Mouse (Mus musculus): ENCODE results near the gene Hdac10. TPM values are rescaled to one million over a fixed set of nuclear protein-coding genes. Genes with fewer than 3 reads are reported as not detected.

Gene Hdac10
- total and polyA plus RNA-seq, 3 experiments, result 8.2 to 17.7 (median 9.5) TPM

DNA sequence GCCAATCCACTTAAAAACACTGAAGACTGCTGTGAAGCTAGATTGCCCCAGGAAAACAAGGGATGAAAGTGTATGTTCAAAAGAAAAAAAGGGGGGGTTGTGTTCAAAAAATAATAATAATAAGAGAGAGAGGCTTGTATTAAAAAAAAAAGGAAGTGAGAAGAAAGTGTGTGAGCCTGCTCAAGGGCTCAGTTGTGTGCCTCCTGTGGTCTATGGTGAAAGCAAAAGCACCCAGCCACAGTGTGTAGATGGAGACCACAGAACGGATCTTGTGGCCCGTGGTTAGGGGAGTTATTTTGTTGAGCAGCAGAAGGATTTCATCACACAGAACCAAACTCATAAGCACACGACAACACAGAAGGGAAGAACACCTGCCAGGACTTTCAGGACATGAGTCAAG lies 2.8 kb upstream of the Hdac10 start:
- in situ Hi-C loops (cut with MboI; ENCODE audit: low pct_ligation_motif_present, low pct_unique_long_range_greater_than_20kb, low sequenced_read_pairs), result no loop called here
- Histone ChIP-seq H3K79me2 (replicated peaks; ENCODE audit: control insufficient read depth, extremely low read depth, insufficient read depth, poor library complexity, severe bottlenecking) (no peaks in the 10 kb centered on the region), H3K4me3 (replicated peaks in 1 of 3; ENCODE audit: low read depth in 2 of 3, low read length in 2 of 3, poor library complexity in 1 of 3) (no peak overlapping the region), H3K27ac (ENCODE audit: insufficient read depth, low read depth) (no peak overlapping the region), H3K27me3 (replicated peaks) (peaks cover 48% of the 10 kb centered on the region), H3K4me2 (ENCODE audit: insufficient read depth, low read depth, poor library complexity, severe bottlenecking) (peak overlapping the region; percentile 60), H3K9ac (ENCODE audit: insufficient read depth, low read depth) (no peak overlapping the region), H3K9me3 (replicated peaks; ENCODE audit: low read length) (no peaks in the 10 kb centered on the region), H3K4me1 (ENCODE audit: control insufficient read depth in 1 of 2, insufficient read depth in 2 of 2) (peaks cover 21 to 57% of the 10 kb centered on the region in 2 experiments), H3K36me3 (replicated peaks in 1 of 2; ENCODE audit: control insufficient read depth in 1 of 2, insufficient read depth in 1 of 2, low read length in 1 of 2) (peaks cover 0 to 7% of the 10 kb centered on the region in 2 experiments)
- dilution Hi-C loops (cut with MboI; ENCODE audit: extremely low pct_ligation_motif_present, extremely low pct_unique_long_range_greater_than_20kb, low sequenced_read_pairs), result no loop called here
- DNase-seq (ENCODE audit: extremely low read depth), result peak; percentile 93
- TF ChIP-seq GABPA (IDR thresholded peaks at IDR 0.05; ENCODE audit: insufficient replicate concordance, low read depth, low read length) (no peak), USF1 (IDR thresholded peaks at IDR 0.05; ENCODE audit: low read depth, low read length) (no peak), ZNF384 (IDR thresholded peaks at IDR 0.05; ENCODE audit: low read depth, low read length) (peak; percentile 89), MYC (IDR thresholded peaks at IDR 0.05; ENCODE audit: low read depth, low read length) (peak; percentile 63), MAZ (IDR thresholded peaks at IDR 0.05; ENCODE audit: low read depth, low read length) (0 out of 2 replicates have a peak, but pooled peaks have one; percentile 66), E2F4 (IDR thresholded peaks at IDR 0.05; ENCODE audit: insufficient replicate concordance, low read depth, low read length) (peak; percentile 23; the same call in 1 of the 2 replicates), MXI1 (IDR thresholded peaks at IDR 0.05; ENCODE audit: low read depth, low read length) (peak; percentile 59), ZKSCAN1 (IDR thresholded peaks at IDR 0.05; ENCODE audit: borderline replicate concordance, low read depth, low read length) (no peak), MAX (IDR thresholded peaks at IDR 0.05; ENCODE audit: low read length) (peak; percentile 64), ELF1 (IDR thresholded peaks at IDR 0.05; ENCODE audit: low read depth, low read length) (peak; percentile 39; the same call in 1 of the 2 replicates), IRF4 (IDR thresholded peaks at IDR 0.05; ENCODE audit: low read depth, low read length) (peak; percentile 97), TCF12 (IDR thresholded peaks at IDR 0.05; ENCODE audit: low read depth, low read length) (peak; percentile 83; the same call in 1 of the 2 replicates), ZMIZ1 (IDR thresholded peaks at IDR 0.05; ENCODE audit: low read depth, low read length) (no peak), KAT2A (IDR thresholded peaks at IDR 0.05; ENCODE audit: insufficient replicate concordance, low read length) (0 out of 2 replicates have a peak, but pooled peaks have one; percentile 19), POLR2AphosphoS2 (IDR thresholded peaks at IDR 0.05; ENCODE audit: low read depth, low read length) (no peak), MAFK (IDR thresholded peaks at IDR 0.05; ENCODE audit: insufficient replicate concordance, low read length) (peak; percentile 97), USF2 (conservative IDR thresholded peaks at IDR 0.05; ENCODE audit: low read depth, low read length) (no peak), JUN (IDR thresholded peaks at IDR 0.05; ENCODE audit: insufficient read depth, low read depth, low read length) (peak; percentile 9; the same call in 1 of the 2 replicates), CTCF (conservative IDR thresholded peaks at IDR 0.05 in 1 of 2, IDR thresholded peaks at IDR 0.05 in 1 of 2; ENCODE audit: low read depth in 2 of 2, low read length in 2 of 2) (peak in 1 of 2 experiments; percentile 9; a peak in 1 of 4 replicates), CHD2 (IDR thresholded peaks at IDR 0.05; ENCODE audit: low read length) (no peak), HCFC1 (IDR thresholded peaks at IDR 0.05; ENCODE audit: low read depth, low read length) (peak; percentile 19; the same call in 1 of the 2 replicates), POLR2A (IDR thresholded peaks at IDR 0.05; ENCODE audit: low read depth, low read length) (no peak), SIN3A (IDR thresholded peaks at IDR 0.05; ENCODE audit: low read length) (peak; percentile 69), CHD1 (IDR thresholded peaks at IDR 0.05; ENCODE audit: low read depth, low read length) (no peak), EP300 (IDR thresholded peaks at IDR 0.05; ENCODE audit: low read length) (peak; percentile 93), BHLHE40 (IDR thresholded peaks at IDR 0.05; ENCODE audit: low read depth, low read length) (peak; percentile 95), JUND (conservative IDR thresholded peaks at IDR 0.05; ENCODE audit: low read depth, low read length) (peak; percentile 41; the same call in 1 of the 2 replicates), NRF1 (IDR thresholded peaks at IDR 0.05; ENCODE audit: low read depth, low read length) (0 out of 2 replicates have a peak, but pooled peaks have one; percentile 41), RCOR1 (conservative IDR thresholded peaks at IDR 0.05; ENCODE audit: low read depth, low read length) (peak; percentile 90), MEF2A (IDR thresholded peaks at IDR 0.05; ENCODE audit: borderline replicate concordance, low read depth, low read length) (peak; percentile 82; the same call in 1 of the 2 replicates), ETS1 (conservative IDR thresholded peaks at IDR 0.05; ENCODE audit: low read depth, low read length) (peak; percentile 79)
